Mouse (Mus musculus) left cerebral cortex, adult 2 months (tissue): Measurements from ENCODE around the gene BC107364. TPM values are rescaled to one million over a fixed set of nuclear protein-coding genes. Genes with fewer than 3 reads are reported as not detected.
"Not testable (repeated sequence)": the region's sequence is repeated elsewhere in the genome, so short reads cannot be mapped to it uniquely, and the experiment has no call there.

ENCODE experiments used
- DNase-seq, 2 experiments: peaks; one replicate each; pipeline ENCODE4 v3.0.0; 2021 to 2022; ENCODE audit warnings: low spot score in 2 of 2, mixed read lengths in 1 of 2; ENCODE audit errors: extremely low spot score in 1 of 2
- H3K27ac ChIP-seq: fragments of 200-600 bp; 2 replicates; pipeline ENCODE4 v1.8.1; 2022
- H3K4me3 ChIP-seq: fragments of 200-600 bp; 2 replicates; pipeline ENCODE4 v1.8.1; 2022
- CTCF ChIP-seq: fragments of 200-600 bp; IDR thresholded peaks from 2 replicates; pipeline ENCODE4 v1.8.1; 2022; ENCODE audit warnings: antibody characterized with exemption, mild to moderate bottlenecking, moderate library complexity
- intact Hi-C: fragments of 180-260 bp; cut with DNase I; formaldehyde crosslinking; loops from one replicate; pipeline ENCODE4 v1.15.1; 2025
- total RNA-seq, 2 experiments: library from RNA; stranded (reverse); gene quantifications; 2 replicates each; pipeline ENCODE4 v1.2.3; 2021

Gene BC107364
- total RNA-seq, 2 experiments from 2014 or later, result not detected

DNA sequence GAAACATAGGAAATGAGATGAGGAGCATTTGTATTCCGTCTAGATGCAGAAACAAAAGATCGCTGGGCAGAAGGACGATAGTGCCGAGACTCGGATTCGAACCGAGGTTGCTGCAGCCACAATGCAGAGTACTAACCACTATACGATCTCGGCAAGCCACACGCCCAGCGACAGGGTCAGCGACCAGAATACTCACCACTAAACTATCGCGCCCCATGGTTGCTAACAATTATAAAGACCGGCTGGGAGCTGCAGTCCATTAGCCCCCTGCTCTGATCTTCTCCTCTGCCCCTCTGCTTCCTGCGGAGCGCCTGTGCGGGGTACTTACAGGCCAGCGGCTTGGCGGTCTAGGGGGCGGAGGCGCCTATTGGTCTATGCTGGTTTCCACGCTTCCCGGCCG, 11.8 kb upstream of the BC107364 start:
- TF ChIP-seq CTCF, result no peak
- DNase-seq, result no peak
- Histone ChIP-seq H3K27ac (no peak overlapping the region), H3K4me3 (no peak overlapping the region)
- intact Hi-C loops, result no loop called here

DNA sequence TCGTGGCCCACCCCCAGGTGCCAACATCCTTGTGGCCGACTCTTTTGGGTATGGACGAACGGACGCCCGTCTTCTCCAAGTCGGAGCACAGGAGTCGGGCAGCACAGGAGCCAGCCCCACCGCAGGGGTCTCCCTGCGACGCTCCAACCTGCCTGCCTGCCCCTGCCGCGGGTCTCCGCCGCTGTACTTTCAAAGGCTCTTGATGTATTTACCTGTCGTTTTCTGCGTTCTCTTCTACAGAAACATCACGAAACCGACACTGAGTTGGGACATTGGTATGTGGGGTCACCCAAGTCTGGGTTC, 8.4 kb upstream of the BC107364 start:
- intact Hi-C loops, H3K4me3 ChIP-seq, H3K27ac ChIP-seq, DNase-seq: not testable (repeated sequence)

DNA sequence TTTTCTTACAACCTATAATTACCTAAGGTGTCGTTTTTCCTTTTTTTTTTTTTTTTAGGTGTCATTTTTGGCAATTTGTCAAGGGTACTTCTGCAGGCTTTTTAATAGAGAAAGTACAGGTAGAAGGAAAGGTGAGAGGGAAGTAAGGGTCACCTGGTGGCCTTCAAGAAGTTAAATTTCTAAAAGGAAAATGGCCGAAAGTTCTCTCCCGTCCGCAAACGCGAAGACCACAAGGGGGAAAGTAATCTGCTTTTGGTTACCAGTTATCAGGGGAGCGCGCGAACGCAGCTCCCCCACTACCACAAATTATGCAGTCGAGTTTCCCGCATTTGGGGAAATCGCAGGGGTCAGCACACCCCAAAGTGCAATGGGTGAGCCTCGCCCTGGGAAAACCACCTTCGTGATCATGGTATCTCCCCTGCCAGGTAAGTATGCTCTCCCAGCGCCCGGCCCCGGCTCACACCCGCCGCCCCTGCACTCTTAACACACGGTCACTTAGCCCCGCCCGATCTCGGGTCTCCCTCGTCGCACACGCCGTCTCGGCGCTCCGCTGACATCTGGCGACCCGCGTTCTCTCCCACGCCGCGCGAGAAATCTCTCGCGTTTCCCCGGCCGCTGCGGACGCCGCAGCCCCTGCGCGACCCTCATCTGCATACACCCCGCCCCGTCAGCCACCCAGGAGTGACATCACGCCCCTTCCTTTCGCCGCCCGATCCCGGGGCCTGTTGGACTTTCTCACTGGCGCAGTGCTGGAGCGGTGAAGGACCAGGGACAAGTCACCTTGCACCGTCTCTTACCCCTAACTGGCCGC, 7.9 kb upstream of the BC107364 start:
- H3K27ac ChIP-seq, DNase-seq, H3K4me3 ChIP-seq, intact Hi-C loops: not testable (repeated sequence)

DNA sequence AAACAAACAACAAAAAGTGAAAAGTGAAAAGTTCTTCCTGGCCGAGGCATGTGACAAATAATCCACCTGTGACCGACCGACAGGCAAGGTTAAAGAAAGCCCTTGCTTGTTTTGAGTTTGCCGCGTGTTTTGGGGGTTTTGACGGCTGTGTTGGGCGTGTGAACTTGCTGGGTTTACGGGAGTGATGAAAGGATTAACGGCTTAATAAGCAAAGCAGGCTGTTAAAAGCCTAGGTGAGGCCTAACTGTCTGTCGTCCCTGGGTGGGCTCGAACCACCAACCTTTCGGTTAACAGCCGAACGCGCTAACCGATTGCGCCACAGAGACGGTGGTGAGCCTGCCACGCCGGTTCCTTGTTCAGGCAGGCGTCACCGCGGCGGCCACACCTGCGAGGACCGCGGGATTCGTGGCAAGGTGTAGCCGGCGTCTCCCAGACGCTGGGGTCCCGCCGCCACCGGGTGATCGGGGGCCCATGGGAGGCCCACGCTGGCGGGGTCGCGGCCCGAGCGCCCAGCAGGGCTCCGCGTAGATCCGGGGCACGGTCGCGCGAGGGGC, 6.9 kb upstream of the BC107364 start:
- DNase-seq, intact Hi-C loops, H3K27ac ChIP-seq, H3K4me3 ChIP-seq: not testable (repeated sequence)

DNA sequence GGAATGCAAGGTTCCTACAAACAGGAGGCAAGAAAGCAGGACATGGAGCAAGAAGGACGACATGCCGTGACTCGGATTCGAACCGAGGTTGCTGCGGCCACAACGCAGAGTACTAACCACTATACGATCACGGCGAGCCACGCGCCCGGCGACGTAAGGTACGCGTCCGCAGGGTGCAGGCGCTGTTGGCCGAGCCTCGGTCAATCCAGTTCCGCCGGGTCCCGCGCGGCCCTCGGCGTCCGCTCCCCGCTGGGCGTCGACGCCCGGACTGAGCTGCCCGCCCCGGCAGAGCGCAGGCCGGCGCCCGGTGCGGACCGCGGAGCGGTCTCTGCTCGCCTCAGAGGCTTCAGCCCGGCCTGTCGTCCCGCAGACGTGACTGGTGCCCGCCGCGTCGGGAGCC, 5.9 kb upstream of the BC107364 start:
- H3K27ac ChIP-seq, intact Hi-C loops, H3K4me3 ChIP-seq, DNase-seq: not testable (repeated sequence)

DNA sequence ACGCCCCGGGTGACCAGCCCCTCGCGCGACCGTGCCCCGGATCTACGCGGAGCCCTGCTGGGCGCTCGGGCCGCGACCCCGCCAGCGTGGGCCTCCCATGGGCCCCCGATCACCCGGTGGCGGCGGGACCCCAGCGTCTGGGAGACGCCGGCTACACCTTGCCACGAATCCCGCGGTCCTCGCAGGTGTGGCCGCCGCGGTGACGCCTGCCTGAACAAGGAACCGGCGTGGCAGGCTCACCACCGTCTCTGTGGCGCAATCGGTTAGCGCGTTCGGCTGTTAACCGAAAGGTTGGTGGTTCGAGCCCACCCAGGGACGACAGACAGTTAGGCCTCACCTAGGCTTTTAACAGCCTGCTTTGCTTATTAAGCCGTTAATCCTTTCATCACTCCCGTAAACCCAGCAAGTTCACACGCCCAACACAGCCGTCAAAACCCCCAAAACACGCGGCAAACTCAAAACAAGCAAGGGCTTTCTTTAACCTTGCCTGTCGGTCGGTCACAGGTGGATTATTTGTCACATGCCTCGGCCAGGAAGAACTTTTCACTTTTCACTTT, 847 bp downstream of the BC107364 start:
- H3K27ac ChIP-seq, intact Hi-C loops, DNase-seq, H3K4me3 ChIP-seq: not testable (repeated sequence)

DNA sequence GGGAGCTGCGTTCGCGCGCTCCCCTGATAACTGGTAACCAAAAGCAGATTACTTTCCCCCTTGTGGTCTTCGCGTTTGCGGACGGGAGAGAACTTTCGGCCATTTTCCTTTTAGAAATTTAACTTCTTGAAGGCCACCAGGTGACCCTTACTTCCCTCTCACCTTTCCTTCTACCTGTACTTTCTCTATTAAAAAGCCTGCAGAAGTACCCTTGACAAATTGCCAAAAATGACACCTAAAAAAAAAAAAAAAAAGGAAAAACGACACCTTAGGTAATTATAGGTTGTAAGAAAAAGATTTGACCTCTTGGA, 1.6 kb downstream of the BC107364 start:
- DNase-seq, H3K27ac ChIP-seq, intact Hi-C loops, H3K4me3 ChIP-seq: not testable (repeated sequence)

DNA sequence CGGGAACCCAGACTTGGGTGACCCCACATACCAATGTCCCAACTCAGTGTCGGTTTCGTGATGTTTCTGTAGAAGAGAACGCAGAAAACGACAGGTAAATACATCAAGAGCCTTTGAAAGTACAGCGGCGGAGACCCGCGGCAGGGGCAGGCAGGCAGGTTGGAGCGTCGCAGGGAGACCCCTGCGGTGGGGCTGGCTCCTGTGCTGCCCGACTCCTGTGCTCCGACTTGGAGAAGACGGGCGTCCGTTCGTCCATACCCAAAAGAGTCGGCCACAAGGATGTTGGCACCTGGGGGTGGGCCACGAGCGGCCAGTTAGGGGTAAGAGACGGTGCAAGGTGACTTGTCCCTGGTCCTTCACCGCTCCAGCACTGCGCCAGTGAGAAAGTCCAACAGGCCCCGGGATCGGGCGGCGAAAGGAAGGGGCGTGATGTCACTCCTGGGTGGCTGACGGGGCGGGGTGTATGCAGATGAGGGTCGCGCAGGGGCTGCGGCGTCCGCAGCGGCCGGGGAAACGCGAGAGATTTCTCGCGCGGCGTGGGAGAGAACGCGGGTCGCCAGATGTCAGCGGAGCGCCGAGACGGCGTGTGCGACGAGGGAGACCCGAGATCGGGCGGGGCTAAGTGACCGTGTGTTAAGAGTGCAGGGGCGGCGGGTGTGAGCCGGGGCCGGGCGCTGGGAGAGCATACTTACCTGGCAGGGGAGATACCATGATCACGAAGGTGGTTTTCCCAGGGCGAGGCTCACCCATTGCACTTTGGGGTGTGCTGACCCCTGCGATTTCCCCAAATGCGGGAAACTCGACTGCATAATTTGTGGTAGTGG, 2.1 kb downstream of the BC107364 start:
- H3K27ac ChIP-seq, intact Hi-C loops, H3K4me3 ChIP-seq, DNase-seq: not testable (repeated sequence)

DNA sequence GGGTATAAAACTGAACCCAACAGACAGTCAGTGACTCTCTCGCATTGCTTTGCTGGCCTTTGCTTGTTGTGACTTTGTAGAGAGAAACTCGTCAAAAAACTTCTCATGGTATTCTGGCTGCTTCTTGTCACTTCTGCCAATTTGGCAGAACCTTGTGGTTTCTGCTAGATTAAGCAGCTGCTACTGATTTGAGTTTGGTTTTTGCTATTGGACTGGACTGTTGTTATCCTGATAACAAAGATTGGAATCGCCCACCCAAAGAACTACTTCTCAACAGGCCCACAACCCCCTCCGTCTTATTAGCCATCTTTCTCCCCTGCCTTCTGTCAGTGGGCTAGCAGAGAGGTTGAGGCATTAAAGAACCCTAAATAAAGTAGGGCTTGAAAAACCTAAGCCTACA, 6.7 kb downstream of the BC107364 start:
- H3K27ac ChIP-seq, result no peak overlapping the region
- H3K4me3 ChIP-seq, result no peak overlapping the region
- TF ChIP-seq CTCF, result no peak
- intact Hi-C loops, result no loop called here
- no peak for DNase-seq

DNA sequence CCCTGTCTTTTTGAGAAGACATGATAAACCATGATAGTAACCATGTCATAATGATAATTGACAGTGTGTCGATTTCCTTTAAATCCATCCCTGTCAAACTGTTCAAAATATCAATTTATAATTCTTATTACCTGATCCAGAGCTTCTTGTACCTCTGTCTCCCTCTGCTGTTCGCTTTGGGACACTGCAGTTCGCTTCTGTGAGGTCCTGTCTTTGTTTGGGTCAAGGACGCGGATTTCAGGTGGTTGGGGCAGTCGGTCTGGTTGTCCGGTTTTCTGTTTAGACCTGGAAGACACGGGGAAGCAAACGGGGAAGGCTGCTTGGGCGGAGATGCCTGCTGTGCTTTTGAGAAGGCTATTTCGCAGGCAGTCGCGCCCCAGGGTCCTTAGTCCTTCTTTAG, 11.5 kb downstream of the BC107364 start:
- Histone ChIP-seq H3K4me3 (no peak overlapping the region), H3K27ac (no peak overlapping the region)
- peak; percentile 92 for TF ChIP-seq CTCF
- intact Hi-C loops, result loop anchor here (5.0 kb wide), 1 partner anchor 113 kb away; no protein-coding TSS in a partner anchor
- peak; percentile 52 to 65 for DNase-seq

DNA sequence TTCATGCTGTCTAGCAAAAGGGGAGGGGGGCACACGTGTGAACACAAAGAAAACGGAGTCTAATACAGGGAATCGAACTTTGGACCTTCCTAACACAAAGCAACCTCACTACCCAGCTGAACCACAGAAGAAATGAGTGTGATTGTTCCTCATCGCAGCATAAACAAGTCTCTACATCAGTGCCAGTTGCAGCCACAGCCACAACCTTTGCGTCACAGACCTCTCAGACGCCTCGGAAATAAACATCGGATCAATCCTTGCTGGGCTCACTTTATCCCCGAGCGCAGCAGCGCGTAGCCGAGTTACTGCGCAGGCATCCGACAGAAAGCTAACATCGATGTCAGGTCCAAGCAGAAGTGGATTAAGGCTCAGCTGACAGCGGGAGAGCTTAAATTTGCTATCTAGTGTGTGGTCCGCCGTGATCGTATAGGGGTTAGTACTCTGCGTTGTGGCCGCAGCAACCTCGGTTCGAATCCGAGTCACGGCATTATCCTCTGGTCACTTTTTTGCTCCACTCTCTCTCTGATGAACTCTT, 16.5 kb downstream of the BC107364 start:
- DNase-seq, result peak; percentile 35 to 48
- no peak for TF ChIP-seq CTCF
- H3K27ac ChIP-seq, result no peak overlapping the region
- peak overlapping the region; percentile 26 for H3K4me3 ChIP-seq
- intact Hi-C loops, result loop anchor here (2.0 kb wide), 1 partner anchor 155 kb away; no protein-coding TSS in a partner anchor

DNA sequence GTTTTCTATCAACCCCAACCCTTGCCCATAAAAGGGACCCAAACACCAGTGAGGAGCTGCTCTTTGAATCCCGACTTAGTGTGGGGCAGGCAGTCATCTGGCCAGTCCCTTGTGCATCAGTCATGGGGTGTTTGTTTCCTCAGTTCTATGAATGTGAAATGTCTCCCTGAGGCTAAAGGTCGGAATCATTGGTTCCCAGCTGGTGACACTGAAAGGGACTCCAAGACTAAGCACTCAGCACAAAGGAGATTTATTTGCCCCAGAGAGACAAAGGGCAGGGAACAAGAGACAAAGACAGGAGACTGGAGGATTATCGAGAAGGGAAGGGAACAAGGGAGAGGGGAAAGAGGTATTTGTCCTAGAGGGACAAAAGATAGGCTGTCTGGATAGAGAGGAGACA, 19.9 kb downstream of the BC107364 start:
- intact Hi-C loops, result no loop called here
- TF ChIP-seq CTCF, result no peak
- Histone ChIP-seq H3K4me3 (no peak overlapping the region), H3K27ac (no peak overlapping the region)
- DNase-seq, result no peak
